Mouse (Mus musculus) testis, adult 2 months (tissue): ENCODE results near the gene Pold2. TPM values are rescaled to one million over a fixed set of nuclear protein-coding genes. Genes with fewer than 3 reads are reported as not detected.
A peak's percentile ranks its signal among the peaks of the same experiment; 100 is the strongest.

ENCODE experiments used
- H3K27ac ChIP-seq: fragments of 200-500 bp; 2 replicates; pipeline ENCODE4 v1.5.1; 2012; ENCODE audit warnings: low read depth, low read length; ENCODE audit not compliant: control insufficient read depth, insufficient read depth
- H3K27me3 ChIP-seq: fragments of 200-500 bp; 2 replicates; pipeline ENCODE4 v1.6.1; 2012; ENCODE audit warnings: mild to moderate bottlenecking, low read length, moderate library complexity; ENCODE audit not compliant: control insufficient read depth, insufficient read depth
- H3K36me3 ChIP-seq: fragments of 200-500 bp; 2 replicates; pipeline ENCODE4 v1.6.1; 2012; ENCODE audit warnings: mild to moderate bottlenecking, low read length; ENCODE audit not compliant: control insufficient read depth, insufficient read depth
- H3K4me1 ChIP-seq: fragments of 200-500 bp; 2 replicates; pipeline ENCODE4 v1.6.1; 2012; ENCODE audit warnings: low read length; ENCODE audit not compliant: control insufficient read depth, insufficient read depth
- H3K4me3 ChIP-seq: fragments of 200-500 bp; 2 replicates; pipeline ENCODE4 v1.5.1; 2012; ENCODE audit warnings: low read depth, mild to moderate bottlenecking, low read length, moderate library complexity, mixed read lengths; ENCODE audit not compliant: control insufficient read depth
- CTCF ChIP-seq: fragments of 200-500 bp; IDR thresholded peaks from 2 replicates; pipeline ENCODE4 v1.5.1; 2012; ENCODE audit warnings: low read depth, mild to moderate bottlenecking, inconsistent platforms, low read length, moderate library complexity; ENCODE audit not compliant: control insufficient read depth, insufficient read depth, insufficient replicate concordance
- POLR2A ChIP-seq: fragments of 200-500 bp; IDR thresholded peaks from 2 replicates; pipeline ENCODE4 v1.6.1; 2012; ENCODE audit warnings: low read depth, mild to moderate bottlenecking, inconsistent platforms, low read length, moderate library complexity; ENCODE audit not compliant: control insufficient read depth
- polyA plus RNA-seq: library from polyadenylated mRNA; depleted of rRNA; stranded (reverse); fragments of >200 nt; gene quantifications from 2 replicates; pipeline ENCODE4 v1.2.3, GENCODE M21; 2012

The Pold2 gene
- polyA plus RNA-seq, 1 experiment, result 88.8 TPM

- no peak overlapping the region for H3K4me3 ChIP-seq
- no peak for TF ChIP-seq POLR2A
- TF ChIP-seq CTCF, result no peak
These were observed 18.1 kb downstream of the Pold2 start for GRCm38 (mm10) chr11:5859883-5860550.

GRCm38 (mm10) chr11:5858723-5859122 lies 19.4 kb downstream of the Pold2 start:
- Histone ChIP-seq H3K4me3 (no peak overlapping the region), H3K27ac (no peak overlapping the region)
- TF ChIP-seq POLR2A, result no peak
- peak; percentile 70; the same call in 1 of the 2 replicates for TF ChIP-seq CTCF

More at GRCm38 (mm10) chr11:5859883-5860550, 18.1 kb downstream of the Pold2 start:
- H3K27ac ChIP-seq, result no peak overlapping the region
- no peaks in the 10 kb centered on the region for H3K36me3 ChIP-seq
- peaks cover 8% of the 10 kb centered on the region for H3K4me1 ChIP-seq
- H3K27me3 ChIP-seq, result no peaks in the 10 kb centered on the region

GRCm38 (mm10) chr11:5856479-5857130 lies 21.5 kb downstream of the Pold2 start:
- Histone ChIP-seq H3K36me3 (no peaks in the 10 kb centered on the region), H3K27ac (no peak overlapping the region), H3K27me3 (no peaks in the 10 kb centered on the region), H3K4me3 (no peak overlapping the region), H3K4me1 (peaks cover 3% of the 10 kb centered on the region)
- TF ChIP-seq POLR2A (no peak), CTCF (no peak)

More at GRCm38 (mm10) chr11:5858723-5859122, 19.4 kb downstream of the Pold2 start:
- Histone ChIP-seq H3K36me3 (no peaks in the 10 kb centered on the region), H3K27me3 (no peaks in the 10 kb centered on the region), H3K4me1 (peaks cover 8% of the 10 kb centered on the region)

GRCm38 (mm10) chr11:5855902-5856301 lies 22.2 kb downstream of the Pold2 start:
- Histone ChIP-seq H3K27ac (no peak overlapping the region), H3K4me1 (no peaks in the 10 kb centered on the region; the same call in none of the 2 replicates), H3K36me3 (no peaks in the 10 kb centered on the region), H3K27me3 (no peaks in the 10 kb centered on the region), H3K4me3 (no peak overlapping the region)
- TF ChIP-seq POLR2A (no peak), CTCF (no peak)

GRCm38 (mm10) chr11:5855481-5855880 lies 22.6 kb downstream of the Pold2 start:
- TF ChIP-seq CTCF (no peak), POLR2A (no peak)
- no peak overlapping the region for H3K27ac ChIP-seq
- H3K4me1 ChIP-seq, result no peaks in the 10 kb centered on the region; the same call in none of the 2 replicates
- no peaks in the 10 kb centered on the region for H3K36me3 ChIP-seq
- no peaks in the 10 kb centered on the region for H3K27me3 ChIP-seq
- H3K4me3 ChIP-seq, result no peak overlapping the region

- H3K36me3 ChIP-seq, result no peaks in the 10 kb centered on the region
- no peak overlapping the region for H3K4me3 ChIP-seq
- H3K27ac ChIP-seq, result no peak overlapping the region
- H3K27me3 ChIP-seq, result no peaks in the 10 kb centered on the region
- no peaks in the 10 kb centered on the region; the same call in none of the 2 replicates for H3K4me1 ChIP-seq
- TF ChIP-seq CTCF (no peak), POLR2A (no peak)
These were observed 25.8 kb downstream of the Pold2 start for GRCm38 (mm10) chr11:5852314-5852713.

GRCm38 (mm10) chr11:5851021-5851736 lies 26.9 kb downstream of the Pold2 start:
- Histone ChIP-seq H3K4me3 (no peak overlapping the region), H3K27ac (no peak overlapping the region), H3K4me1 (no peaks in the 10 kb centered on the region; the same call in none of the 2 replicates), H3K27me3 (no peaks in the 10 kb centered on the region), H3K36me3 (no peaks in the 10 kb centered on the region)
- TF ChIP-seq CTCF, result no peak
- no peak for TF ChIP-seq POLR2A
